Mouse (Mus musculus) fibroblast of lung, adult 2 months (primary cell): ENCODE measurements around the gene Rhoj.
"Not testable (repeated sequence)": the region's sequence is repeated elsewhere in the genome, so short reads cannot be mapped to it uniquely, and the experiment has no call there.

Experiments used
- DNase-seq: peaks from one replicate; pipeline ENCODE4 v3.0.0-alpha.2; 2011; ENCODE audit warnings: low read depth

Gene Rhoj

DNA sequence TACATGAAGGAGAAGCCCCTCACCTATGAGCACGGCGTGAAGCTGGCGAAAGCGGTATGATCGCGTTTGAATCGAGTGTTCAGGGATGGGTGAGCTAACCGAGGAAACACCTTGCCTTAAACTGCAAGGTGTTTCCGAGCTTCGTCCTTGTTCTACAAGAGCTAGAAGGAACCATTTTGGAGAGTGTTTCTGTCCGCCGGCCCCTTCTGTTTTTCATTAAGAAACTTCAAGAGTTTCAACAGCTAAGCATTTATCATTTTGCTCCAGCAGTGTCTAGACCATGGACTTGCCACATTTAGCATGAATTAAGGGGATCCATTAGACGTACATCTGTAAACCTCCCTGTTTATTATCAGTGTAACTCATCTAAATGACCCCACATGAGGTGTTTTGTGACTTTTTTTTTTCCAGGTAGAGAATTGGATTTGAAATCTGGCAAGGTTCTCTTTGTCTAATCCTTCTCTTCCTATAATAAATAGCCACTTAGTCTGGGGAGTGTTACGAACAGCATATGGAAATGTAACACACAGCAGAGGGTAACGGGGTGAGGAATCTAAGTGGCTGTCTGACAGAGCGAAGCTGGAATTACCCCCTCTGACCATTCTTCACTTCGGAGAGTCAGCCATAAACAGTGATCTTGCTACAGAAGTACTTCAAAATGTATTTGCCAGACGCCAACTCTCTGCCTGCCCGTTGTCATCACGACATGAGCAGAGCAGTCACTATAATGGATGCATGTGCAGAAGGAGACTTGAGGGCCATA is 86.1 kb downstream of the Rhoj start:
- DNase-seq: no peak

DNA sequence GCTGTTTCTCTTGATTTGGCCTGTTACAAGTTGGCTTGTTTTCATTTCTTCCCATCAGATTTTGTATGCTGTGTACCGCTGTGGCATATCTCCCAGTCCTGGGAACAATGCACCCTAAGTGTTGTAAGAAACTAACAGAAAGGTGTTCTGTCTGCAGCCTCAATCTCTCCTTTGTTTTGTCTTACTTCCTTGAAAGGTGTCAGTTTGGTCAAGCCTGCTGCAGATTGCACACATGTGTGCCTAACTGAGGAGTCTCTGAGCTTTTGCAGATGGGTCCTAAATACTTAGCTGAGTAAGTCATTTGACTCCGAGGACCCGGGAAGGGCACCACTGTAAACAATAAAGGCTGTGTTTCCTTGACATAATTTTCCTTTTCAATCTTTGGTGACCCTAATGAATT is 88.5 kb downstream of the Rhoj start:
- DNase-seq: peak; percentile 33

DNA sequence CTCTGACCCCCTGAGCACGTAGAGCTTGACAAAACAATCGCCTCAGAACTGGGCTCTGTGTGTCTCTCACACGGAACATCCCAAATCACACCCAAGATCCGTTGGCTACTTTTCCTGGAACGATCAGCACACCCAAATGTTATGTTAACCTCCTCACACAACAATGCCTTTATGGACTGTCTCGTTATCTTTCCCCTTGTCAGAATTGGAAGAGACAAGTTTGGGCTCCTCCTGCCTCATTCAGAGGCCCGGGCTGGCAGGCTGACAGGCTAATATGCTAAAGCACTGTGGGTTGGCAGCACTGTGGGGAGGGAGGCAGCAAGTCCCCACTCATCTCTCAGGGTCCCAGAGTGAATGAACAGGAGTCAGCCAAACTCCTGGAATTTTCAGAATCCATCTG is 89.0 kb downstream of the Rhoj start:
- DNase-seq: peak; percentile 24

DNA sequence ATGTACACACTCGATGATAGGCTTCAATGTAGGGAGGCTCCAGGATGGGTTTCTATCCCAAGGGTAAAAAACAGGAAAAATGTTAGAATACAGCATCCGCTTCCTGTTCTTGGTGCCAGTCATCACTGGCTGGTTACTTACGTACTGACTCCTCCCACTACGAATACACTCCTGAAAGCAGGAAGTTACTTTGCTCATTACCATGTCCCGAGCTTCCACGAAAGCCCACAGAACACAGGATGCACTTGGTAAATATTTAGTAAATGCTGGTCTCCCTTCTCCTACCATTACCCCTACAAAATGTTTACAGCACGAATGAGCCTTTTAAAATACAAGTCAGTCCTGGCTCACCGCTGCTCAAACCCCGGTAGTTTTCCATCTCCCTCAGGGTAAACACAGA is 104.8 kb downstream of the Rhoj start:
- no peak for DNase-seq

DNA sequence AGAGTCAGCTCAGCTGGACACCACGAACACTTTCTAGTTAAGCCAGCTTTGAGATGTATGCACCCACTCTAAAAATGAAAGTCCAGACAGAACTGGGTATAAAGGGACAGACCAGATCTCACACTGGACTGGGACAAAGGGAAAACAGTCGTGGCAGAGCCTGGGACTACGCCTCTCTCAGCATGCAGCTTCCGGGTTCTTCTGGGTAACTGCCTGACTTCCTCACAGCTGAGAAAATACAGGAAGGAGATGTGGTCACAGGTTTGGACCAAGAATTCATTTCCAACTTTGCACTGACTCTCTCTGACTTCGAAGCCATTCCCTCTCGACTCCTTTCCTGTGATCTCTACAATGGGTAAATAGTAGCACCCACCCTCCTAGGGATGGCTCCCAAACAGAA is 106.9 kb downstream of the Rhoj start:
- DNase-seq: no peak

DNA sequence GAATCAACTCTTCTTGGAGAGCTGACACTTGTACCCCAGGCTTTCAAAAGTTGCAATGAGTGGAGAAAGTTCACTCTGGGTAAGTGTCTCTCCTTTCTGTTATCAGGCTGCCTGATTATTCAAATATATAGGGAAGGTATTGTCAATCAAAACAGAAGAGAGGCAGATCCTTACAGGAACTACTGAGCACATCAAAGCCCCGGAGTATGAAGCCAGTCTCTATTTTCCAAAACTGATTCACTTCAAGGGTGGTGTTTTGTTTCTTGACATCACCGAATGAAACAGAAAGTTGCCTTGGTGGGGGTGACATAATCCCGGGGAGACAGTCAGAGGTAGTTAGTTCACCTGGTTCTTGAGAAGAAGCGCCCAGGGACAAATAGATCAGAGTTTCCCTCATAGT is 108.6 kb downstream of the Rhoj start, which contains the start of gene Gphb5:
Gphb5 (minus strand) TSS at position 101 of the 400 bp plus-strand sequence.
- no peak for DNase-seq

DNA sequence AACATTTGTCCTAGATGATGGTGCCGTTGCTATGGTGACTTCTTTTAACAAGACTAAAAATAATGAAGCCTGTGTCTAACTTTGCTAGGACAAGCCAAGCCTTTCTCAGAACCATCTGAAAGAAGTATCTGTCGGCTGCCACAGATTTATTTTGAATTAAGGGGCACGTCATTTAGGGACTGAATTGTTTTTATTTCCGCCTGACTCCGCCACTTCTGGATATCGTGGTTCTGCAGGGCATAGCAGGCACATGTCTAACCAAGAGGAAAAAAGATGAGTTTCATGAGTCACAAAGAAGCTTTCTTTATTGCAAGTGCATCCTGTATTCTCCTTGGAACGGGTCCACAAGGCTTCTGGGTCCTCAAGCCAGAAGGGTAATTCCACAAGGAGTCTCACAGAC is 116.2 kb downstream of the Rhoj start:
- DNase-seq: no peak

DNA sequence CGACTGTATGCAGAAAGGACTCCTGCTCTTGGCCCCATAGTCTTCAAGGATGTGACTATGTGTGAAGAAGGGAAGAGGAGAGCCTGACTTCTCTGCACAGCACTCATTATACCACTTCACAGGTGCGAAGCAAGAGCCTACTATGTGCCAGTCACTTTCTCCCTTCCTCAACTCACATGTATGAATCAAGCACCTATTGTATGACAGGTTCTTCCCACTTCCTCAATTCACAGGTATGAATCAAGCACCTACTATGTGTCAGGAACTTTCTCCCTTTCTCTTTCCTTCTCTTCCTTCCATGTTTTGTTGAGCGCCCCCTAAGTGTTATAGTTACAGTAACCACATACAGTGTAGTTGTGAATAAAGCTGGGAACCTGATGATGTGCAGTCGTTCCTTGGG is 116.7 kb downstream of the Rhoj start:
- no peak for DNase-seq

DNA sequence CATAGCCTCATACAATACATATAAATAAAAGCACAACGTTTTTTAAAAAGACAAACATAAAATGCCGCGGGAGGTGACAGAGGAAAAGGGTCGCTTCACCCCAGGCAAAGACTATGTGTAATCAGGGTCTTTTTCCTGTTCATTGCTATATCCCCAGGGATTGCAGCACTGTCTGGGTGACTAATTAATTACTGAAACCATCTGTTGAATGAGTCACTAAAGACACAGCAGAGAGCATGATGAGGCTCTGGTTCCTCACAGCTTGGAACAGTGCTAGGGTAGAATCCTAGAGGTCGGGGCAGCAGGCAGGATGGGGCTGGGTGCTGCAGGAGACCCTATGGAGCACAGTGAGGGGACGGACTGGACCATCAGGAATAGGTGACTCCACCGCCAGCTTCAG is 117.8 kb downstream of the Rhoj start:
- DNase-seq: no peak

DNA sequence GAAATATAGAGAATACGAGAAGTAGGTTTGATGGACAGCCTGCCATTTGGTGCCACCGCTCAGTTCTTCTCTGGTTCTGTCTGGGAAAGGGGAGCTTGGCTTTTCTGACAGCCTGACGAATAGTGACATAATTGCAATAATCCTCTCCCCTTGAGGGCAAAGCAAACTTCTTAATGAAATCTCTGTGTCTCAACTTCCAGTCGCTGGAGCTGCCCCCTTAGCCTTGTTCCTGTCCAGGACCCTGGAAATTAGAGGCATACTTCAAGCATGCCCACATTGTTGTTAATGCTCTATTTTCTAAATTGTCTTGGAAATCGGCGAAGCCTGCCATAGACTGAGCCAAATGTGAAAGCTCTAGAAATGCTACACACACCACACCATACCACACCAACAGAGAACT is 120.6 kb downstream of the Rhoj start:
- no peak for DNase-seq

DNA sequence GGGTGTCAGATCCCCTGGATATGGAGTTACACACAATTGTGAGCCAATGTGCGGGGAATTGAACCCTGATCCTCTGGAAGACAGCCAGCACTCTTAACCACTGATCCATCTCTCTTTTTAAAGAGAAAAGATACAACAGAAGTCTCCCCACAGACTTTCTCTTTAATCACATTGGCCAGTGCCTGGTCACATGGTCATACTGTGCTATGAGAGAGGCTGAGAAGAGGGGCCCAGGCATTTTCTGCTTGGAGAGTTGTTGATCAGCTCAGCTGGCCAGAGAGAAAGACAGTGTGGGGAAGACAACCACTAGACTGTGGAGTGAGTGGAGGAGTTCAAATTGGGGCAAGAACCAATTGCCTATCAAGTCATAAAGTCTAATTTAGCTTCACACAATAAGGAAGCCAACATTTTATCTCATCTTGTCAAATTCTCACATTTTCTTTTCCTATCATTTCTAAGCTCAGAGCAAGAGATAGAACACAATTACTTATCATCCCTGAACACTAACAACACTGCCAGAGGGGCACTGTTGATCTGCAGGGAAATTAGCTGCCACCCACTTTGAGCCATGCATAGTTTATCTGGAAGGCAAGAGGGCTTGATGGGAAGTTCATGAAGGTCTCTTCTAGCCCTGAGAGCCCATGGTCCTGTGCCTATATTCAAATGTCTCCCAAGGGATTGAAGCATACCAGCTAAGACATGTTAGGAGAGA is 121.7 kb downstream of the Rhoj start:
- no peak for DNase-seq

DNA sequence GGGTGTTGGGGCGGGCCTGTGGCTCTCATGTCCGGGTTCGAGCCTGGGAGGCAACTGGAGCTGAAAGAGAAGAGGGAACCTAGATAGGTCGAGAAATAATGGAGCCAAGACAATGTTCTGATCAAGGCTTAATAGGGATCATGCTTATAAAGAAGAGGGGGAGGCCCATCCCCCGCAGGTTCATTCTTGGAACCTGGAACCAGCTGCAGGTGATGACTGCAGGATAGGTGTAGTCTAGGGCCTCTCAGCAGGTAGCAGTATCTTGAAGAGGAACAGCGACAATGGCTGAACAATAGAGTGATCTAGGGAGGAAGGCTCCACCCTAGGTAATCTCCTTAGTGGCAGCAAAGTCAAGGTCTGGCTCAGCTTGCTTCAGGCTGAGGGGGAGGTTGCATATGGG is 124.3 kb downstream of the Rhoj start:
- not testable (repeated sequence) for DNase-seq

DNA sequence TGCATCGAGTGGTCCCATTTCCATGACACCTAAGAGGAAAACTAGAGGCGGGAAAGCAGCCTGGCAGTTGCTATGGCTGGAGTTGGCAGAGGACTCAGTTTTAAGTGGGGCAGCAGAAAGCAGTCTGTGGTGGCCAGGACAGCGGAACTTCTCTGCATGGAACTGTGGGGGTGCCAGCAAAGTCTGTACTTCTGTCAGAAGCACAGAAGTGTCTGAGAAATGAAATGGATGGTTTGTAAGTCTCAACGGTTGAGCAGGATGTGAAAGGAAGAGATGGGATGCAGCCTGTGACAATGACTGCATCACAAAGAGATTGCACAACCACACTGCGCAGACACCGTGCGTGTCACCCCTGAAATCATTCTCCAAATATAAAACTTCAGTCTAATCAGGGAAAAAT is 138.1 kb downstream of the Rhoj start:
- no peak for DNase-seq

DNA sequence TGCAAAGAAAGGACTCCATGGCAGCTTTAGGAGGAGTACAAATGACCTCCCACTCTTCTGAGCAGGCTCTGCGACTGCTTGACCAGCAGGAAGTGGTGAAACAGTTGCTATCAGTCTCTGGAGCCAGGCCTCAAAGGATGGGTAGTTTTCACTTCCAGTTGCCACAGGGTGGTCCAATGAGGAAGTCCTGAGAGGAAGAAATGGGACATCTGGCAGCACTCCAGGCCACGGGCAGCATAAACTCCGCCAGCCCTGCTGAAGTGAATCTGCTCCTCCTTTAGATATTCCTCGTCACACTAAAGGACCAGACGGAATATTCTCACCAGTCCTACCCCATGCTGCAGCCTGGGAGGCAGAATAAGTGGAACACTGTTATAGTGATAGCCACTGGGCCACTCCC is 140.8 kb downstream of the Rhoj start:
- DNase-seq: no peak

DNA sequence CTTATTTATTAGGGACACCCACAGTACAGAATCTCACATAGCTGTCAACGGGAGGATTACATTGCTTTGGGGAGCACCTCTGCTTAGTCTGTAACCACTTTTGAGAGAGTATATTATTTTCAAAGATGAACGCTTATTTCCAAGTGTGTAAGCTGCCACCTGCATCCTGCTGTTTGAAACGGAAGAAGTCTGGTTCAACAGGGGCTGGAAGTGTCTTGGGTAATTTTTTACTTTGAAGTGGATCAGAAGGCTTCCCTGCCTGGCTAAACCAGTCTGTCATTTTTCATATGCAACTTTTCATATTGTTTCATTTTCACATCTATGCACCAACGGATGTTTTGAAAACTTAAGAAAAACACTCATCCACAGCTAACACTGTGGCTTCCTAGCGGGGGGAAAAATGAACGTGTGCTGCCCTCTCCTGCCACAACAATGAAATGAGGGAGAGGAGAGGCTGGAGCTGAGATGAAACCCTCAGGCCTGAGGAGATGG is 141.4 kb downstream of the Rhoj start:
- DNase-seq: no peak

DNA sequence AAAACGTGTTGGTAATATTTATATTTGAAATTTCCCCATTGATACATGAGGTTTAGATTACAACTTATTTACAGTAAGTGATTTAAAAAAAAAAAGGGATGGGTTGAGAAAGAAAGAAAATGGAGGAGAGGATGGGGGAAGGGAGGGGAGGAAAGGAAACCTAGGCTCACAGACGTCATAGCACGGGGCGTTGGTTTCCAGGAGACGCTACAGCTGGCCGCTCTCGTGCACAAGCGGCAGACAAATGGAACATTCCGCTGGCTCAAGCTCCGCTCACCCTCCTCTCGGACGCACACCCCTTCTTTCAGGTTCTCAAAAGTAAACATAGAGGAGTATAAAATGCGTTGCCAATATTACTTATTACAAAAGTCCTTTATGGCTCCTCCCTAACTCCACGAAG is 141.9 kb downstream of the Rhoj start:
- DNase-seq: no peak

DNA sequence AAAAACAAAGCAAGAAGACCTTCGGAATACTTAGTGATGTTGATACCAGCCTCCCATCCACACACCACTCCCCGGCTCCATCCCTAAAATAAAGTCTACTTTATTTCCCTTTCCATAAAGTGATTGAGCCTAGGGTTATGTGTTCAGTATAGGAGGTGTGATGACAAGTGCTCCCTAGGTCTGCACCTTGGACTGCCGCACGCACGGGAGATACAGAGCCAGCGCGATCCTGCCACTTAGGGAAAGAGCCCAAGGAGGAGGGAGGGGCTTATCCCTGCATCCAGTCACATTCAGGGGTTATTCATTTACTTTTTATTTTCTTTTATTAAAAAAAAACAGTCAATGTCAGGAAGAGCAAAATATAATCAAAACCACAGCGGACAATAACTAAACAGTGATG is 142.5 kb downstream of the Rhoj start:
- no peak for DNase-seq
